Comparison of ENCODE assay signal across 8 mouse cellular contexts in genomic region chr10:120209539-120209925, GRCm38 (mm10). TPM values are rescaled to one million over a fixed set of nuclear protein-coding genes. Genes with fewer than 3 reads are reported as not detected.
DNase-seq lines count a peak whose midpoint lies in the region; ATAC-seq and TF ChIP-seq lines count a peak whose summit lies in the region.

No protein-coding gene starts in this region.

- H3K4me1 ChIP-seq in lung, postnatal 0 days (ENCODE audit: insufficient read depth, low read depth, low read length), result 0 out of 2 replicates have a peak, but pooled peaks cover 4% of the 10 kb centered on the region
- peaks cover 6% of the 10 kb centered on the region; the same call in 1 of the 2 replicates for H3K4me1 ChIP-seq in embryonic facial prominence, embryonic 12.5 days
- peaks cover 3% of the 10 kb centered on the region; the same call in 1 of the 2 replicates for H3K4me1 ChIP-seq in intestine, embryonic 15.5 days (replicated peaks)

- no peak for ATAC-seq in lung, postnatal 0 days
- ATAC-seq in embryonic facial prominence, embryonic 12.5 days (ENCODE audit: insufficient number of reproducible peaks, insufficient read depth, low FRiP score, low TSS enrichment), result no peak
- peak; percentile 15; the same call in 1 of the 2 replicates for ATAC-seq in intestine, embryonic 15.5 days

- 0 out of 2 replicates have a peak, but pooled peaks have one; percentile 17 for TF ChIP-seq EP300 in lung, postnatal 0 days (IDR thresholded peaks at IDR 0.05)

- WGBS in lung, postnatal 0 days, result 52% methylated on average over 6 of the region's 6 CpGs
- 64% methylated on average over 6 of the region's 6 CpGs for WGBS in embryonic facial prominence, embryonic 12.5 days
- WGBS in intestine, embryonic 15.5 days, result 56% methylated on average over 6 of the region's 6 CpGs

- H3K27ac ChIP-seq in lung, postnatal 0 days (ENCODE audit: low read length), result 0 out of 2 replicates have a peak overlapping the region, but pooled peaks have one; percentile 45
- no peak overlapping the region for H3K27ac ChIP-seq in embryonic facial prominence, embryonic 12.5 days
- H3K27ac ChIP-seq in intestine, embryonic 15.5 days, result no peak overlapping the region

- no peaks in the 10 kb centered on the region for H3K9me3 ChIP-seq in lung, postnatal 0 days (ENCODE audit: low read length)
- H3K9me3 ChIP-seq in embryonic facial prominence, embryonic 12.5 days, result no peaks in the 10 kb centered on the region
- H3K9me3 ChIP-seq in intestine, embryonic 15.5 days, result no peaks in the 10 kb centered on the region

- no peak overlapping the region for H3K9ac ChIP-seq in lung, postnatal 0 days (replicated peaks; ENCODE audit: low read depth)
- H3K9ac ChIP-seq in embryonic facial prominence, embryonic 12.5 days, result no peak overlapping the region
- H3K9ac ChIP-seq in intestine, embryonic 15.5 days, result no peak overlapping the region

- no peaks in the 10 kb centered on the region for H3K27me3 ChIP-seq in lung, postnatal 0 days (replicated peaks; ENCODE audit: insufficient read depth, low read length)
- no peaks in the 10 kb centered on the region for H3K27me3 ChIP-seq in embryonic facial prominence, embryonic 12.5 days
- no peaks in the 10 kb centered on the region for H3K27me3 ChIP-seq in intestine, embryonic 15.5 days (replicated peaks)

- peak; percentile 38 for DNase-seq in lung, postnatal 0 days (ENCODE audit: low spot score)
- no peak for DNase-seq in lung, adult 18-20 months
- DNase-seq in natural killer cell, adult 2 months (ENCODE audit: low spot score in 2 of 2), result peak; percentile 28 to 43
- DNase-seq in layer of hippocampus, adult 9-10 months (ENCODE audit: low spot score), result no peak
- DNase-seq in gastrocnemius, adult 18-20 months (ENCODE audit: low spot score), result no peak
- no peak for DNase-seq in spleen, postnatal 10 days (ENCODE audit: low spot score in 2 of 2)

- peak overlapping the region; percentile 81 for H3K4me2 ChIP-seq in lung, postnatal 0 days (replicated peaks; ENCODE audit: low read depth, low read length)
- H3K4me2 ChIP-seq in embryonic facial prominence, embryonic 12.5 days (replicated peaks), result peak overlapping the region; percentile 70
- peak overlapping the region; percentile 62 for H3K4me2 ChIP-seq in intestine, embryonic 15.5 days (replicated peaks)

- H3K4me3 ChIP-seq in lung, postnatal 0 days (ENCODE audit: low read depth, low read length), result peak overlapping the region; percentile 67
- H3K4me3 ChIP-seq in embryonic facial prominence, embryonic 12.5 days, result peak overlapping the region; percentile 99
- peak overlapping the region; percentile 92 for H3K4me3 ChIP-seq in intestine, embryonic 15.5 days (replicated peaks)

- no peaks in the 10 kb centered on the region for H3K36me3 ChIP-seq in lung, postnatal 0 days (ENCODE audit: insufficient read depth, low read length)
- no peaks in the 10 kb centered on the region for H3K36me3 ChIP-seq in embryonic facial prominence, embryonic 12.5 days
- no peaks in the 10 kb centered on the region for H3K36me3 ChIP-seq in intestine, embryonic 15.5 days

- TF ChIP-seq CTCF in lung, postnatal 0 days (IDR thresholded peaks at IDR 0.05), result no peak

RNA-seq across cellular contexts. Expression of gene Irak3, which starts 7.6 kb away (rescaled TPM):
- 1.6 and 1.7 TPM in 2 replicates for polyA plus RNA-seq in lung, postnatal 0 days (2015; fragmentation: Nextera tagmentation; extraction: Ambion mirVana)
- 2.3 and 2.4 TPM in 2 replicates for polyA plus RNA-seq in embryonic facial prominence, embryonic 12.5 days (2016; fragmentation: Nextera tagmentation; extraction: Ambion mirVana)
- polyA plus RNA-seq in intestine, embryonic 15.5 days (2015; fragmentation: Nextera tagmentation; extraction: Ambion mirVana), result 1.0 and 1.2 TPM in 2 replicates
- 1 to 10 TPM; 1.9 to 2.9 TPM for total RNA-seq in gastrocnemius, adult 18-20 months (2021)

RNA-seq across cellular contexts. Expression of gene Tmbim4, which starts 8.1 kb away (rescaled TPM):
- 152 and 165 TPM in 2 replicates for polyA plus RNA-seq in lung, postnatal 0 days (2015; fragmentation: Nextera tagmentation; extraction: Ambion mirVana)
- polyA plus RNA-seq in embryonic facial prominence, embryonic 12.5 days (2016; fragmentation: Nextera tagmentation; extraction: Ambion mirVana), result 67.8 and 68.1 TPM in 2 replicates
- 117 and 131 TPM in 2 replicates for polyA plus RNA-seq in intestine, embryonic 15.5 days (2015; fragmentation: Nextera tagmentation; extraction: Ambion mirVana)
- total RNA-seq in gastrocnemius, adult 18-20 months (2021), result 10 to 100 TPM; 76.7 to 79.2 TPM

RNA-seq across cellular contexts. Expression of gene Llph, which starts 17.3 kb away (rescaled TPM):
- polyA plus RNA-seq in lung, postnatal 0 days (2015; fragmentation: Nextera tagmentation; extraction: Ambion mirVana), result 33.4 and 35.7 TPM in 2 replicates
- 50.3 and 51.0 TPM in 2 replicates for polyA plus RNA-seq in embryonic facial prominence, embryonic 12.5 days (2016; fragmentation: Nextera tagmentation; extraction: Ambion mirVana)
- polyA plus RNA-seq in intestine, embryonic 15.5 days (2015; fragmentation: Nextera tagmentation; extraction: Ambion mirVana), result 53.6 and 56.0 TPM in 2 replicates
- total RNA-seq in gastrocnemius, adult 18-20 months (2021), result 10 to 100 TPM; 15.9 to 17.3 TPM

Comparison
In these comparisons a context has a peak if more than half of its experiments do, and no peak if none do; other contexts are left out.
1. DNase-seq: peak in lung, postnatal 0 days (single experiment) and natural killer cell, adult 2 months (2 of 2); none in lung, adult 18-20 months (0 of 2), layer of hippocampus, adult 9-10 months (single experiment), gastrocnemius, adult 18-20 months (single experiment) and spleen, postnatal 10 days (0 of 2).
2. Peak in every context shown above with its lines, with median percentiles within 50 percentile points of each other: H3K4me2 ChIP-seq and H3K4me3 ChIP-seq.